Mouse (Mus musculus): ENCODE data around the gene Srsf7. TPM values are rescaled to one million over a fixed set of nuclear protein-coding genes. Genes with fewer than 3 reads are reported as not detected.

The Srsf7 gene
- polyA plus RNA-seq, 1 experiment from 2014 or later, result 356 TPM

GRCm38 (mm10) chr17:80152767-80153630 lies 54.1 kb downstream of the Srsf7 start:
- no peak for ATAC-seq
- Histone ChIP-seq H3K4me2 (ENCODE audit: low read length) (no peak overlapping the region), H3K9me3 (ENCODE audit: control insufficient read depth, low read length) (no peaks in the 10 kb centered on the region), H3K4me3 (ENCODE audit: low read length) (no peak overlapping the region), H3K27ac (ENCODE audit: low read depth, low read length) (no peak overlapping the region), H3K36me3 (ENCODE audit: control insufficient read depth, insufficient read depth, low read length) (no peaks in the 10 kb centered on the region), H3K9ac (ENCODE audit: low read depth, low read length) (no peak overlapping the region), H3K4me1 (ENCODE audit: control insufficient read depth, insufficient read depth, low read depth, low read length) (peaks cover 7% of the 10 kb centered on the region), H3K27me3 (replicated peaks; ENCODE audit: control insufficient read depth, insufficient read depth, low read length) (no peaks in the 10 kb centered on the region)
- 77% methylated on average over 12 of the region's 12 CpGs for WGBS

GRCm38 (mm10) chr17:80151353-80151752 lies 55.8 kb downstream of the Srsf7 start:
- 41% methylated on average over 5 of the region's 5 CpGs for WGBS
- H3K4me3 ChIP-seq (ENCODE audit: low read length), result no peak overlapping the region
- no peak overlapping the region for H3K27ac ChIP-seq (ENCODE audit: low read depth, low read length)
- no peak for ATAC-seq
- no peaks in the 10 kb centered on the region for H3K9me3 ChIP-seq (ENCODE audit: control insufficient read depth, low read length)
- H3K36me3 ChIP-seq (ENCODE audit: control insufficient read depth, insufficient read depth, low read length), result no peaks in the 10 kb centered on the region
- peaks cover 9% of the 10 kb centered on the region for H3K4me1 ChIP-seq (ENCODE audit: control insufficient read depth, insufficient read depth, low read depth, low read length)
- no peak overlapping the region for H3K4me2 ChIP-seq (ENCODE audit: low read length)
- H3K9ac ChIP-seq (ENCODE audit: low read depth, low read length), result no peak overlapping the region
- no peaks in the 10 kb centered on the region for H3K27me3 ChIP-seq (replicated peaks; ENCODE audit: control insufficient read depth, insufficient read depth, low read length)

Other genes with a start within 250 kb of the Srsf7 start
- 46.2 and 48.0 TPM in 2 replicates for gene Hnrnpll, start 145.0 kb downstream of the Srsf7 start, polyA plus RNA-seq (2015; fragmentation: Nextera tagmentation; extraction: Ambion mirVana)
- gene Galm, start 79.8 kb downstream of the Srsf7 start, polyA plus RNA-seq (2015; fragmentation: Nextera tagmentation; extraction: Ambion mirVana), result 2.8 and 3.7 TPM in 2 replicates
- 0.10 and 0.19 TPM in 2 replicates for gene Ttc39d, start 153 bp upstream of the Srsf7 start, polyA plus RNA-seq (2015; fragmentation: Nextera tagmentation; extraction: Ambion mirVana)
- 20.0 and 20.8 TPM in 2 replicates for gene Gemin6, start 17.1 kb upstream of the Srsf7 start, polyA plus RNA-seq (2015; fragmentation: Nextera tagmentation; extraction: Ambion mirVana)
- 56.7 and 65.2 TPM in 2 replicates for gene Morn2, start 82.9 kb upstream of the Srsf7 start, polyA plus RNA-seq (2015; fragmentation: Nextera tagmentation; extraction: Ambion mirVana)
- 47.4 and 54.1 TPM in 2 replicates for gene Dhx57, start 83.2 kb upstream of the Srsf7 start, polyA plus RNA-seq (2015; fragmentation: Nextera tagmentation; extraction: Ambion mirVana)
- 2.6 and 2.7 TPM in 2 replicates for gene Arhgef33, start 100.1 kb upstream of the Srsf7 start, polyA plus RNA-seq (2015; fragmentation: Nextera tagmentation; extraction: Ambion mirVana)
- 1.3 and 2.5 TPM in 2 replicates for gene Gm10190, start 166.2 kb upstream of the Srsf7 start, polyA plus RNA-seq (2015; fragmentation: Nextera tagmentation; extraction: Ambion mirVana)